Mouse (Mus musculus) thymus, postnatal 14 days (tissue): ENCODE measurements around the gene Lmf1.

Experiments used
- DNase-seq: peaks from one replicate; pipeline ENCODE4 v3.0.0; 2021

Lmf1 gene

GRCm38 (mm10) chr17:25711136-25711535 is 132.3 kb downstream of the Lmf1 start:
- no peak for DNase-seq
